Mouse (Mus musculus): ENCODE results near the gene Kdm1b. TPM values are rescaled to one million over a fixed set of nuclear protein-coding genes. Genes with fewer than 3 reads are reported as not detected.

The Kdm1b gene
- polyA plus RNA-seq, 1 experiment from 2014 or later = 6.7 TPM

DNA sequence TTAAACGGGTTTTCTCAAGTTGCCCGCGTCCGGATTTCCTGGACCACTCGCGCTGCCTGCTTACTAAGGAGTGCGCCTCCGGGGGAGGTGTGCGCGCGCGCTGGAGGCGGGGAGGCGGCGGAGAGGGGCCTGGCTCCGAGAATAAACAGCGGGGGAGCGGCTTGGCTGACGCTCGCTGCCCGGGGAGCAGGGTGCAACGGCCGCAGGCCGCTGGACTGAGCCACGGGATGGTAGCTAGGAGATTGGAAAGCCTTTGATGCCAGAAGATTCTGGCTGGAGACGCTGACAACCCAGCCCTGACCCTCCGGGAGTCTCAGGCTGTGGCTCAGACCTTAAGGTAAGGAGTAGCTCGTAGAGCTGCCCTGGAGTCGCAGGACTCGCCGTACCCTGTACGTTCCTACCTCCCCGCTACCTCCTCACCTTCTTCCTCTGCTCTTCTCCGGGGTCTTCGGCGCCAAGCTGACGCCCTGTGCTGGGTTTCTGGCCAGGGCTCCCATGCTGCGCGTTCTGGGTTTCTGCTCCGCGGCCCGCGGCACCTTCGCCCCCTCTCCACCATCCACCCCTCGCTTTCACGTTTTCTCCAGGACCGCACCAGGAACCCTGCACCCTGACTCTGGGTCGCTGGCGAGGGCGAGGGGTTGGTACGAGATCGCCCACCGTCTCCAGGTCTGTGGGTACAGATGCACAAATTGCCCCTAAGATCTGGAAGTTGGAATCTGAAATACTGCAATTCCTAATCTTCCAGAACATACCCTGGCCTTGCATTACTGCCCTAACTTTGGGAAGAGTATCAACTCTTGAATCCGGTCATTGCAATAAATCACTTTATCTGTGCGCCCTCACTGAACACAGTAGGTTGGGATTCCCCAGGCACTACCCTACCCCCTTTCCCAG lies 79.5 kb downstream of the Kdm1b start, which contains the start of gene Rnf144b:
Gene Rnf144b (plus strand): TSS at position 120 of the 894 bp plus-strand sequence.
- Histone ChIP-seq H3K9ac (ENCODE audit: low read depth, low read length) (0 out of 2 replicates have a peak within 1 kb of the TSS, but pooled peaks have one; percentile 22), H3K27ac (ENCODE audit: low read depth, low read length) (no peak within 1 kb of the TSS), H3K4me2 (replicated peaks; ENCODE audit: low read depth) (peak within 1 kb of the TSS; percentile 93), H3K36me3 (ENCODE audit: control insufficient read depth, insufficient read depth) (no peaks in the 10 kb centered on the region), H3K27me3 (replicated peaks; ENCODE audit: control insufficient read depth, insufficient read depth, low read length) (peaks cover 8% of the 10 kb centered on the region), H3K4me1 (replicated peaks; ENCODE audit: control insufficient read depth, insufficient read depth, low read length) (no peaks in the 10 kb centered on the region; the same call in 1 of the 2 replicates), H3K9me3 (ENCODE audit: control insufficient read depth) (no peaks in the 10 kb centered on the region), H3K4me3 (ENCODE audit: low read depth, low read length) (peak within 1 kb of the TSS; percentile 49)
- no peak for TF ChIP-seq CTCF (IDR thresholded peaks at IDR 0.05; ENCODE audit: low read depth)
- ATAC-seq = no peak
- WGBS = 2% methylated on average over 55 of the region's 55 CpGs

DNA sequence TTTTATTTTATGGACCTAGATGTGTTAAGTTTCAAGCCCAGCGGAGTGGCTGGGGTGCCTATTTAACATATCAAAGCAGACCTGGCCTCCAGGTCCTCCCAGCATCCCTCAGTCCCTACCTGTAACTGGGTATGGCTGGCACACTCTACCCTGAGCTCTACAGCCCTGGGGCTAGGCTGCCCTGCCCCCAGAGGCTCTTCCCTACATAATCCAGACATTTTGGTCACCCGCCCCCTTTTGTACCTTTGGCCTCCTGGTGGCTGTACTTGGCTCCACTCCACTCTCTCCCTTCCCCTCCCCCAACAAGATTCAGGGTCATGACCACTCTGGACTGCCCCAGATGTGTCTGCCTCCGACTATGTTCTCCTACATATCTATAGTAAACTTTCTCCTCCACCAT lies 81.2 kb downstream of the Kdm1b start:
- H3K27ac ChIP-seq (ENCODE audit: low read depth, low read length) = no peak overlapping the region
- no peak overlapping the region for H3K4me2 ChIP-seq (replicated peaks; ENCODE audit: low read depth)
- H3K27me3 ChIP-seq (replicated peaks; ENCODE audit: control insufficient read depth, insufficient read depth, low read length) = peaks cover 8% of the 10 kb centered on the region
- H3K4me3 ChIP-seq (ENCODE audit: low read depth, low read length) = no peak overlapping the region
- ATAC-seq = no peak
- H3K36me3 ChIP-seq (ENCODE audit: control insufficient read depth, insufficient read depth) = no peaks in the 10 kb centered on the region
- no peak for TF ChIP-seq CTCF (IDR thresholded peaks at IDR 0.05; ENCODE audit: low read depth)
- no peaks in the 10 kb centered on the region; the same call in 1 of the 2 replicates for H3K4me1 ChIP-seq (replicated peaks; ENCODE audit: control insufficient read depth, insufficient read depth, low read length)
- H3K9ac ChIP-seq (ENCODE audit: low read depth, low read length) = no peak overlapping the region
- 52% methylated on average over 3 of the region's 3 CpGs for WGBS
- no peaks in the 10 kb centered on the region for H3K9me3 ChIP-seq (ENCODE audit: control insufficient read depth)

DNA sequence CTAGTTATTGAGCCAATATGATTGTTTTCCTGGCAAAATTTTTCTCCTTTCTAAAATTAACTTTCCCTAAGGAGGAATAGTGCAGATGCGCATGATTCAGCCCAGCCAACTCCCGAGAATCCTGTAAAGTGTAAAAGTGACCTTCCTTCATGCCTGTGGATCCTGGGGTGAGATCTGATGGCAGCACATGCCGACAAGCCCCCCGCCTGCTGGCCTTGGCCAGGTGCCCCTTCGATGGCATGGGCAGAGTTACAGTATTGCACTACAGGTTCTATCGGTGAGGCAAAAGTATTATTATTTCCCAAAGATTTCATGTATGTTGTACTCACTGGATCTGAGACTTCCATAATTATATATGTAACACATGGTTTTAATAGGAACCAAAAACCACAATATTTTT lies 81.7 kb downstream of the Kdm1b start:
- H3K4me3 ChIP-seq (ENCODE audit: low read depth, low read length) = no peak overlapping the region
- H3K4me2 ChIP-seq (replicated peaks; ENCODE audit: low read depth) = no peak overlapping the region
- 89% methylated on average over 6 of the region's 6 CpGs for WGBS
- no peak overlapping the region for H3K27ac ChIP-seq (ENCODE audit: low read depth, low read length)
- H3K9ac ChIP-seq (ENCODE audit: low read depth, low read length) = no peak overlapping the region
- no peak for ATAC-seq
- no peaks in the 10 kb centered on the region; the same call in 1 of the 2 replicates for H3K4me1 ChIP-seq (replicated peaks; ENCODE audit: control insufficient read depth, insufficient read depth, low read length)
- TF ChIP-seq CTCF (IDR thresholded peaks at IDR 0.05; ENCODE audit: low read depth) = no peak
- H3K27me3 ChIP-seq (replicated peaks; ENCODE audit: control insufficient read depth, insufficient read depth, low read length) = peaks cover 8% of the 10 kb centered on the region
- H3K9me3 ChIP-seq (ENCODE audit: control insufficient read depth) = no peaks in the 10 kb centered on the region
- no peaks in the 10 kb centered on the region for H3K36me3 ChIP-seq (ENCODE audit: control insufficient read depth, insufficient read depth)

DNA sequence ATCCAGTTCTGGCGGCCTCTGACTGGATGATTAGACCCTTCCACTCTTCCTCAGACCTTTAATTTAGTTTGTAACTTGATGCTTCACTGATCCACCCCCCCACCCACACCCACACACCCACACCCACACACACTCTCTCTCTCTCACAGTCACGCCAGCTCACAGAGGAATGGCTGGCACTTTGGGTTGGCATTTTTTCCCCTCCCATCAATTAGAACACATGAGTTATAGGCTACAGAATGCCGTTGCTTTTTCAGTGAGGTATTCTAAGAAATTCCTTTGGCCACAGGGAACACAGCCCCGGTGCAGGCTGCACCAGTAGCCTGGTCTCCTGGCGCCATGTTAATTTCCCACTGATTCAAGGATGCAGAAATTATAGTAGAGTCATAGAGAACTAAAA lies 82.3 kb downstream of the Kdm1b start:
- no peak overlapping the region for H3K4me3 ChIP-seq (ENCODE audit: low read depth, low read length)
- no peak for ATAC-seq
- H3K9me3 ChIP-seq (ENCODE audit: control insufficient read depth) = no peaks in the 10 kb centered on the region
- H3K27me3 ChIP-seq (replicated peaks; ENCODE audit: control insufficient read depth, insufficient read depth, low read length) = peaks cover 10% of the 10 kb centered on the region
- H3K9ac ChIP-seq (ENCODE audit: low read depth, low read length) = no peak overlapping the region
- no peaks in the 10 kb centered on the region; the same call in 1 of the 2 replicates for H3K4me1 ChIP-seq (replicated peaks; ENCODE audit: control insufficient read depth, insufficient read depth, low read length)
- no peak for TF ChIP-seq CTCF (IDR thresholded peaks at IDR 0.05; ENCODE audit: low read depth)
- no peak overlapping the region for H3K27ac ChIP-seq (ENCODE audit: low read depth, low read length)
- WGBS = 80% methylated on average over 5 of the region's 5 CpGs
- no peak overlapping the region for H3K4me2 ChIP-seq (replicated peaks; ENCODE audit: low read depth)
- H3K36me3 ChIP-seq (ENCODE audit: control insufficient read depth, insufficient read depth) = no peaks in the 10 kb centered on the region

DNA sequence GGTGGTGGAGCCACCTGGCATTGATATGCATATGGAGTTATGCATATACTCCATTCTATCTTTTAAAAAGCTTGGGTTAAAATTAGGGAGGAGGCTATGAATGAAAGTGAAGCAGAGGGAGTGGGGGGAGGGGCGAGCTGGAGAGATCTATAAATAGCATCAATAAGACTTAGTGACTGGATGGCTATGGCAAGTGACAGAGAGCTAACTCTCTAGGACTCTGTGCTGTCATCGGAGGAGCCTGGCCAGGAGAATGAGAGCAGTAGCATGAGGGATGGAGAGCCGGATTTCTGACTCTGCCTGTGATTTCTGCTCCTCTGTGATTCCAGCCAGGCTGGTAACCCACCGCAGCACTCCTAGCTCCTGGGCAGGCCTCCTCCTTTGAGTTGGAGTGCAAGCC lies 85.8 kb downstream of the Kdm1b start:
- 61% methylated on average over 4 of the region's 4 CpGs for WGBS
- no peak overlapping the region for H3K4me2 ChIP-seq (replicated peaks; ENCODE audit: low read depth)
- 0 out of 2 replicates have a peak, but pooled peaks cover 2% of the 10 kb centered on the region for H3K27me3 ChIP-seq (replicated peaks; ENCODE audit: control insufficient read depth, insufficient read depth, low read length)
- no peak for TF ChIP-seq CTCF (IDR thresholded peaks at IDR 0.05; ENCODE audit: low read depth)
- H3K4me1 ChIP-seq (replicated peaks; ENCODE audit: control insufficient read depth, insufficient read depth, low read length) = no peaks in the 10 kb centered on the region
- no peak for ATAC-seq
- H3K9ac ChIP-seq (ENCODE audit: low read depth, low read length) = no peak overlapping the region
- no peak overlapping the region for H3K4me3 ChIP-seq (ENCODE audit: low read depth, low read length)
- H3K27ac ChIP-seq (ENCODE audit: low read depth, low read length) = no peak overlapping the region
- no peaks in the 10 kb centered on the region for H3K36me3 ChIP-seq (ENCODE audit: control insufficient read depth, insufficient read depth)
- H3K9me3 ChIP-seq (ENCODE audit: control insufficient read depth) = no peaks in the 10 kb centered on the region

DNA sequence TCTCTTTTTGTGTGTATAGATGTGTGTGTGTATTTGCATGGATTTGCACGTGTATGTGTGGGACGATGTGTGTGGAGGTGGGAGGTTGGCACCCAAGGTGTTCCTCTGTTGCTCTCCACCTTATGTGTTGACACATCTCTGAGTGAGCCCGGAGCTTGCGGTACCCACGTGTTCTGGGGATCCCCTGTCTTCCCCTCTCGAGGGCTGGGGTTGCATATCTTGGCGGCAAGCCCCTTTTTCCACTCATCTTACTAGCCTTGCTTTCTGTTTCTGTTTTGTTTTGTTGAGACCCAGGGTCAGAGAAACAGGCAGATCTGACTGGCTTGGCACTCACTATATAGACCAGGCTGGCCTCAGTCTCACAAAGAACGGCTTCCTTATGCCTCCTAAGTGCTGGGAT lies 89.8 kb downstream of the Kdm1b start:
- ATAC-seq = no peak

More for the DNA sequence above, 89.8 kb downstream of the Kdm1b start:
- Histone ChIP-seq H3K4me1 (replicated peaks; ENCODE audit: control insufficient read depth, insufficient read depth, low read length) (no peaks in the 10 kb centered on the region), H3K27me3 (replicated peaks; ENCODE audit: control insufficient read depth, insufficient read depth, low read length) (0 out of 2 replicates have a peak, but pooled peaks cover 2% of the 10 kb centered on the region), H3K36me3 (ENCODE audit: control insufficient read depth, insufficient read depth) (no peaks in the 10 kb centered on the region), H3K4me3 (ENCODE audit: low read depth, low read length) (no peak overlapping the region), H3K27ac (ENCODE audit: low read depth, low read length) (no peak overlapping the region), H3K9ac (ENCODE audit: low read depth, low read length) (no peak overlapping the region), H3K9me3 (ENCODE audit: control insufficient read depth) (no peaks in the 10 kb centered on the region), H3K4me2 (replicated peaks; ENCODE audit: low read depth) (no peak overlapping the region)
- 80% methylated on average over 8 of the region's 8 CpGs for WGBS
- TF ChIP-seq CTCF (IDR thresholded peaks at IDR 0.05; ENCODE audit: low read depth) = no peak
